Mouse (Mus musculus) effector memory CD4-positive, alpha-beta T cell, adult 5 months (primary cell): ENCODE results near the gene Lpin1. TPM values are rescaled to one million over a fixed set of nuclear protein-coding genes. Genes with fewer than 3 reads are reported as not detected.

Experiments
- polyA plus RNA-seq: library from polyadenylated mRNA; unstranded; fragments of 100-300 nt; shearing (Covaris generic); gene quantifications from one replicate; pipeline ENCODE4 v1.2.1, GENCODE M21; 2017

The Lpin1 gene
- 43.3 TPM for polyA plus RNA-seq

GRCm38 (mm10) chr12:16610936-16611335, at the start of gene Lpin1:
TSS of gene Lpin1 (minus strand) at chr12:16610966.

GRCm38 (mm10) chr12:16653332-16654093, 42.7 kb upstream of the Lpin1 start, which contains the start of gene Ntsr2:
TSS of gene Ntsr2 (plus strand) at chr12:16653382.

Other genes with a start within 250 kb of the Lpin1 start
- gene Ntsr2, start 42.4 kb upstream of the Lpin1 start, polyA plus RNA-seq, result not detected
- gene Greb1, start 189.9 kb upstream of the Lpin1 start, polyA plus RNA-seq, result 0.22 TPM
- 16.1 TPM for gene E2f6, start 200.0 kb upstream of the Lpin1 start, polyA plus RNA-seq